Mouse (Mus musculus) G1E (cell line): ENCODE data around the gene Nrxn3. TPM values are rescaled to one million over a fixed set of nuclear protein-coding genes. Genes with fewer than 3 reads are reported as not detected.

ENCODE experiments used
- ATAC-seq: 2 replicates; pipeline ENCODE4 v1.8.0; 2016; ENCODE audit warnings: mild to moderate bottlenecking; ENCODE audit not compliant: insufficient number of reproducible peaks, poor library complexity, low FRiP score, severe bottlenecking; ENCODE audit errors: extremely low read depth
- DNase-seq: peaks from one replicate; pipeline ENCODE4 v3.0.0; 2012; ENCODE audit warnings: low spot score
- H3K27me3 ChIP-seq: 2 replicates; pipeline ENCODE4 v1.6.1; 2012; ENCODE audit warnings: mild to moderate bottlenecking, low read length, inconsistent platforms; ENCODE audit not compliant: insufficient read depth
- H3K36me3 ChIP-seq: replicated peaks from 2 replicates; pipeline ENCODE3; 2012; ENCODE audit warnings: mild to moderate bottlenecking, inconsistent platforms
- H3K4me1 ChIP-seq: 2 replicates; pipeline ENCODE4 v1.6.1; 2012; ENCODE audit warnings: low read depth, low read length, inconsistent platforms, mixed read lengths; ENCODE audit not compliant: insufficient read depth
- H3K4me3 ChIP-seq: 2 replicates; pipeline ENCODE4 v1.5.1; 2012; ENCODE audit warnings: low read depth, mild to moderate bottlenecking, inconsistent platforms, low read length, moderate library complexity, mixed read lengths
- H3K9me3 ChIP-seq: replicated peaks from 2 replicates; pipeline ENCODE4 v1.6.1; 2012; ENCODE audit warnings: inconsistent platforms
- CTCF ChIP-seq: IDR thresholded peaks from 2 replicates; pipeline ENCODE4 v1.5.1; 2012; ENCODE audit warnings: low read depth, low read length, inconsistent platforms, mixed read lengths
- GATA1 ChIP-seq: IDR thresholded peaks from 2 replicates; pipeline ENCODE4 v1.6.1; 2012; ENCODE audit warnings: borderline replicate concordance, low read length, inconsistent platforms, mixed read lengths
- GATA2 ChIP-seq: IDR thresholded peaks from 2 replicates; pipeline ENCODE4 v1.6.1; 2012; ENCODE audit warnings: low read depth, low read length, inconsistent platforms, borderline replicate concordance
- POLR2AphosphoS5 ChIP-seq: IDR thresholded peaks from 2 replicates; pipeline ENCODE4 v1.6.1; 2012; ENCODE audit warnings: low read depth, low read length, inconsistent platforms; ENCODE audit not compliant: insufficient replicate concordance
- TAL1 ChIP-seq: conservative IDR thresholded peaks from 2 replicates; pipeline ENCODE4 v1.6.1; 2012; ENCODE audit warnings: low read depth, low read length, inconsistent platforms, mixed read lengths
- polyA plus RNA-seq: library from polyadenylated mRNA; stranded (reverse); fragments of >175 nt; gene quantifications from 2 replicates; pipeline ENCODE4 v1.2.3, GENCODE M21; 2012
- total RNA-seq, 2 experiments: library from RNA; stranded (forward) in 1 of 2; stranded (reverse) in 1 of 2; fragments of 200-1000 nt in 1 of 2; fragments of >200 nt in 1 of 2; fragmentation: Nextera tagmentation in 1 of 2; gene quantifications; 2 replicates each; pipeline ENCODE4 v1.2.3; 2014 to 2017

Gene Nrxn3
- total and polyA plus RNA-seq, 3 experiments: 0.22 TPM; not detected in 2

DNA sequence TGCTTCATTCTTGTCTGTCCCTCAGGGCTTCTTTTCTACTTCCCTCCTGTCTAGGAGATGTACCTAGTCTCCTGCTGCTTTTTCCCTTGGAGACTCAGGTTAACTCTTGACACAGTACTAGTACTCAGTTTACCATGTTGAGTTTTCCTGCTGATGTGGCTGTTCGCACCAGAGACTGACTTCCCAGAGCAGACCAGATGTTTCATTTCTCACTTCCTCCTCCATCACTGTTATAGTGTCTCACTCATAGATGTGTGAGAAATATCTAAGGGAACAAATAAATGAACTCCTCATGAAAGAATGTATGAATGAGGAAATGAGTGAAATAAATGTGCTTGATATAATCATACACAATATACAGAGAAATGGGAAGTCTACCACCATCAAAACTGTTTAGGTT, 1558.6 kb downstream of the Nrxn3 start:
- TF ChIP-seq CTCF (no peak), GATA2 (no peak), GATA1 (no peak), POLR2AphosphoS5 (no peak), TAL1 (no peak)
- no peak for DNase-seq
- no peaks in the 10 kb centered on the region for H3K27me3 ChIP-seq

GRCm38 (mm10) chr12:90283022-90283421, 1560.3 kb downstream of the Nrxn3 start:
- TF ChIP-seq TAL1: no peak
- TF ChIP-seq GATA2: no peak
- TF ChIP-seq GATA1: no peak
- no peak for TF ChIP-seq CTCF
- TF ChIP-seq POLR2AphosphoS5: no peak
- Histone ChIP-seq H3K27me3 (no peaks in the 10 kb centered on the region), H3K9me3 (peaks cover 7% of the 10 kb centered on the region), H3K36me3 (no peaks in the 10 kb centered on the region), H3K4me3 (no peak overlapping the region), H3K4me1 (no peaks in the 10 kb centered on the region)
- DNase-seq (no peak), ATAC-seq (no peak)

More for the DNA sequence above, 1558.6 kb downstream of the Nrxn3 start:
- no peaks in the 10 kb centered on the region for H3K4me1 ChIP-seq
- no peak overlapping the region for H3K4me3 ChIP-seq
- ATAC-seq: no peak; the same call in 1 of the 2 replicates
- no peaks in the 10 kb centered on the region for H3K36me3 ChIP-seq
- peaks cover 7% of the 10 kb centered on the region for H3K9me3 ChIP-seq

DNA sequence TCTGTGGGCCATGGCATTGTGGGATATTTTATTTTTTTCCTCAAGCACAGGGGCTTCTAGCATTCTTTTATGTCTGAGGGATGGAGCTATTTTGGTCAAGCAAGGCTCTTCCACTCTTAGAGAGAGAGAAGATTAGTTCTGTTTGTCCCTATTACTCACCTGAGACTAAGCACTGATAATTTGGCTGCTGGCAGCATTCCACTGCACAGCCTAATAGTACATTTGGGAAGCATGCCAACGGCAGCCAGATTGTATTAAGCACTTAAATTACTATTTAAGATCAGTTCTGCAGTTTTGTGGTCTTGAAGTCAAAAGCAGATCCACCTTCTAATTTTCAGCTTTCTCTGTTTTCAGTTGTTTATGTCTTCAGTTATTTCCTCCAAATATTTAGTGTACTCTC, 1580.0 kb downstream of the Nrxn3 start:
- Histone ChIP-seq H3K4me1 (no peaks in the 10 kb centered on the region), H3K9me3 (peaks cover 12% of the 10 kb centered on the region), H3K27me3 (no peaks in the 10 kb centered on the region), H3K36me3 (no peaks in the 10 kb centered on the region), H3K4me3 (no peak overlapping the region)
- TF ChIP-seq GATA1 (no peak), CTCF (no peak), POLR2AphosphoS5 (no peak), TAL1 (no peak), GATA2 (no peak)
- DNase-seq (no peak), ATAC-seq (no peak)

GRCm38 (mm10) chr12:90331806-90332205, 1609.1 kb downstream of the Nrxn3 start:
- H3K4me3 ChIP-seq: no peak overlapping the region
- H3K36me3 ChIP-seq: no peaks in the 10 kb centered on the region
- H3K27me3 ChIP-seq: no peaks in the 10 kb centered on the region
- ATAC-seq (no peak), DNase-seq (no peak)
- H3K4me1 ChIP-seq: no peaks in the 10 kb centered on the region
- H3K9me3 ChIP-seq: peaks cover 18% of the 10 kb centered on the region
- no peak for TF ChIP-seq GATA2
- TF ChIP-seq CTCF: no peak
- no peak for TF ChIP-seq TAL1
- TF ChIP-seq GATA1: no peak
- no peak for TF ChIP-seq POLR2AphosphoS5

DNA sequence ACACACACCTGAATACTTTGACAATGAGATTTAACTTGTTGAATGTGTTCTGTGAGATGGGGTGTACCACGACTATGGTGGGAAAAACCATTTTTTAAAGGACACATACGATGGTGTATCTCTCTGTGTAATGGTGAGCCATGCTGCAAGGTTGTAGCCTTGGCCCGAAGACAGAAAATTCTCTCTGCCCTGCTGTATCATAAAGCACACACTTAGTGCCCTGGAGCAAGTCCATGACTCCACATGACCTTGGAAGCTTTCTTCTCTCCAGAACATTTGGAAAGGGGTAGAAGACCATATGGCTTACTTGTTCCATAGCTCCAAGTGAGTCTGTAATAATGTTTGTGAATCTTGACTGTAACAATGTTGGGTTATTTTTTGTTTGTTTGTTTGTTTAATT, 1609.8 kb downstream of the Nrxn3 start:
- ATAC-seq: no peak
- no peak for TF ChIP-seq GATA1
- no peak for TF ChIP-seq CTCF
- TF ChIP-seq GATA2: no peak
- no peak for TF ChIP-seq POLR2AphosphoS5
- TF ChIP-seq TAL1: no peak
- H3K4me1 ChIP-seq: no peaks in the 10 kb centered on the region

DNA sequence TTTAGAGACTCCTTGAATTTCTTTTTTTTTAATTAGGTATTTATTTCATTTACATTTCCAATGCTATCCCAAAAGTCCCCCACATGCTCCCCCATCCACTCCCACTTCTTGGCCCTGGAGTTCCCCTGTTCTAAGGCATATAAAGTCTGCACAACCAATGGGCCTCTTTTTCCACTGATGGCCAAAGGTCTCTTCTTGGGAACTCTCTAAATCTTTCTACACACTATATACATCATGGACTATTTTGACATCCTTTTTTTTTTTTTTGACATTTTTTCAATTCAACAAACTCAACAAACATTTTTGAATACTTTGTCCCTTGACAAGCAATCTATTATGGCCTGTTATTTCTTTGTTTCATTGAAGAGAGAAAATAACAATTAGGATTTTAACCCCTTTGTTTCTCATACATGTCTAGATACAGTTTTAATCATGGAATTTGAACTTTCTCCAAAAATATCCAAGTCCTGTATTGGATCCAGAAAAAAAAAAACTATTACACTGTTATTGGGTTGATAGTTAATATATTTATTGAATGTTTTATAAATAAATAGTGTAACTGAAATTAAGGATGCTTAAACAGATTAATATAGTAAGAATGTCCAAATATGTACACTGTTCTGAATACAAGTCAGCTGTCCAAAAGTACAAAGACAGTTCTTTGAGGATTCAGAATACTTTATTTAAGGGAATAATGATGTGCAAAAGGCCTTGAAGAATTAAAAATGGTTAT, 1615.0 kb downstream of the Nrxn3 start:
- no peaks in the 10 kb centered on the region for H3K4me1 ChIP-seq
- no peak overlapping the region for H3K4me3 ChIP-seq
- TF ChIP-seq TAL1 (no peak), CTCF (no peak), POLR2AphosphoS5 (no peak), GATA2 (no peak), GATA1 (no peak)
- no peak for DNase-seq
- no peak for ATAC-seq
- H3K9me3 ChIP-seq: no peaks in the 10 kb centered on the region; the same call in none of the 2 replicates
- H3K36me3 ChIP-seq: no peaks in the 10 kb centered on the region
- no peaks in the 10 kb centered on the region for H3K27me3 ChIP-seq

More for the DNA sequence above, 1609.8 kb downstream of the Nrxn3 start:
- Histone ChIP-seq H3K27me3 (no peaks in the 10 kb centered on the region), H3K36me3 (no peaks in the 10 kb centered on the region), H3K9me3 (peaks cover 17% of the 10 kb centered on the region), H3K4me3 (no peak overlapping the region)
- DNase-seq: no peak
